Mouse (Mus musculus) embryonic fibroblast, embryonic 13.5 days (primary cell): Measurements from ENCODE around the gene Phactr1. TPM values are rescaled to one million over a fixed set of nuclear protein-coding genes. Genes with fewer than 3 reads are reported as not detected.

Experiments
- H3K27ac ChIP-seq: 2 replicates; pipeline ENCODE4 v1.5.1; 2012; ENCODE audit warnings: low read length, control low read depth, inconsistent platforms; ENCODE audit not compliant: insufficient read depth
- H3K4me1 ChIP-seq: 2 replicates; pipeline ENCODE4 v1.6.1; 2011; ENCODE audit warnings: low read length; ENCODE audit not compliant: control insufficient read depth, insufficient read depth
- H3K4me3 ChIP-seq: 2 replicates; pipeline ENCODE4 v1.5.1; 2011; ENCODE audit warnings: mild to moderate bottlenecking, control low read depth, low read length; ENCODE audit not compliant: insufficient read depth
- CTCF ChIP-seq: IDR thresholded peaks from 2 replicates; pipeline ENCODE4 v1.5.1; 2011; ENCODE audit warnings: mild to moderate bottlenecking, control low read depth, low read length, moderate library complexity, borderline replicate concordance; ENCODE audit not compliant: insufficient read depth
- POLR2A ChIP-seq: IDR thresholded peaks from 2 replicates; pipeline ENCODE4 v1.6.1; 2011; ENCODE audit warnings: low read depth, mild to moderate bottlenecking, control low read depth, low read length, moderate library complexity
- polyA plus RNA-seq: library from polyadenylated mRNA; stranded (reverse); fragments of >200 nt; gene quantifications from 2 replicates; pipeline ENCODE4 v1.2.4, GENCODE M21; 2011; ENCODE audit warnings: low read depth; ENCODE audit not compliant: missing spikeins, insufficient read length

Gene Phactr1
- polyA plus RNA-seq, 1 experiment: 9.5 TPM

- TF ChIP-seq CTCF: no peak
- no peak for TF ChIP-seq POLR2A
- Histone ChIP-seq H3K27ac (0 out of 2 replicates have a peak overlapping the region, but pooled peaks have one; percentile 24), H3K4me1 (peaks cover 8% of the 10 kb centered on the region), H3K4me3 (no peak overlapping the region)
Measured at GRCm38 (mm10) chr13:43148692-43149091, 468.3 kb downstream of the Phactr1 start.

- TF ChIP-seq POLR2A (no peak), CTCF (no peak)
- peak overlapping the region; percentile 1; the same call in 1 of the 2 replicates for H3K27ac ChIP-seq
- H3K4me1 ChIP-seq: peaks cover 12% of the 10 kb centered on the region
- no peak overlapping the region for H3K4me3 ChIP-seq
Measured at GRCm38 (mm10) chr13:43149661-43150060, 469.2 kb downstream of the Phactr1 start.

GRCm38 (mm10) chr13:43152005-43152520 is 471.6 kb downstream of the Phactr1 start:
- H3K4me1 ChIP-seq: peaks cover 12% of the 10 kb centered on the region
- no peak overlapping the region for H3K4me3 ChIP-seq
- no peak overlapping the region for H3K27ac ChIP-seq
- TF ChIP-seq CTCF (no peak), POLR2A (no peak)

GRCm38 (mm10) chr13:43157370-43157769 is 476.9 kb downstream of the Phactr1 start:
- Histone ChIP-seq H3K4me1 (0 out of 2 replicates have a peak, but pooled peaks cover 4% of the 10 kb centered on the region), H3K27ac (no peak overlapping the region), H3K4me3 (no peak overlapping the region)
- no peak for TF ChIP-seq POLR2A
- TF ChIP-seq CTCF: no peak

GRCm38 (mm10) chr13:43158281-43158680 is 477.9 kb downstream of the Phactr1 start:
- TF ChIP-seq POLR2A (no peak), CTCF (no peak)
- 0 out of 2 replicates have a peak, but pooled peaks cover 4% of the 10 kb centered on the region for H3K4me1 ChIP-seq
- no peak overlapping the region for H3K27ac ChIP-seq
- H3K4me3 ChIP-seq: no peak overlapping the region

- Histone ChIP-seq H3K4me1 (0 out of 2 replicates have a peak, but pooled peaks cover under 1% of the 10 kb centered on the region), H3K4me3 (no peak overlapping the region), H3K27ac (peak overlapping the region; percentile 28; the same call in 1 of the 2 replicates)
- TF ChIP-seq POLR2A: no peak
- no peak for TF ChIP-seq CTCF
Measured at GRCm38 (mm10) chr13:43159429-43159828, 479.0 kb downstream of the Phactr1 start.

- no peak for TF ChIP-seq POLR2A
- TF ChIP-seq CTCF: no peak
- no peaks in the 10 kb centered on the region for H3K4me1 ChIP-seq
- no peak overlapping the region for H3K4me3 ChIP-seq
- H3K27ac ChIP-seq: no peak overlapping the region
Measured at GRCm38 (mm10) chr13:43167721-43168120, 487.3 kb downstream of the Phactr1 start.

- Histone ChIP-seq H3K4me3 (peak within 1 kb of the TSS; percentile 71), H3K27ac (peak within 1 kb of the TSS; percentile 53), H3K4me1 (no peaks in the 10 kb centered on the region)
- peak; percentile 98 for TF ChIP-seq POLR2A
- TF ChIP-seq CTCF: no peak
Measured at GRCm38 (mm10) chr13:43171020-43171710, 490.7 kb downstream of the Phactr1 start, which contains the start of gene Tbc1d7. Gene Tbc1d7, minus strand, starts transcription at chr13:43171501.

- Histone ChIP-seq H3K4me1 (no peaks in the 10 kb centered on the region), H3K4me3 (peak overlapping the region; percentile 60), H3K27ac (no peak overlapping the region)
- TF ChIP-seq CTCF (peak; percentile 50; the same call in 1 of the 2 replicates), POLR2A (peak; percentile 41; the same call in 1 of the 2 replicates)
Measured at GRCm38 (mm10) chr13:43172036-43172713, 491.8 kb downstream of the Phactr1 start.

- TF ChIP-seq POLR2A (no peak), CTCF (peak; percentile 35; the same call in 1 of the 2 replicates)
- Histone ChIP-seq H3K4me3 (no peak overlapping the region), H3K27ac (no peak overlapping the region), H3K4me1 (no peaks in the 10 kb centered on the region)
Measured at GRCm38 (mm10) chr13:43173262-43173661, 492.8 kb downstream of the Phactr1 start.
